Mouse (Mus musculus): ENCODE measurements at regions not wholly inside any gene's neighbourhood (a gene's known extent, or its start where the extent isn't known, plus 50 kb on each side); places are given as distances from the start of the nearest gene placed in this dataset.

GRCm38 (mm10) chr8:115462657-115463056 lies 244.9 kb downstream of the Maf start:
- DNase-seq, result no peak
- WGBS (ENCODE audit: insufficient replicate concordance), result 55% methylated on average over 6 of the region's 6 CpGs
- H3K9me3 ChIP-seq (ENCODE audit: low read length), result no peaks in the 10 kb centered on the region

DNA sequence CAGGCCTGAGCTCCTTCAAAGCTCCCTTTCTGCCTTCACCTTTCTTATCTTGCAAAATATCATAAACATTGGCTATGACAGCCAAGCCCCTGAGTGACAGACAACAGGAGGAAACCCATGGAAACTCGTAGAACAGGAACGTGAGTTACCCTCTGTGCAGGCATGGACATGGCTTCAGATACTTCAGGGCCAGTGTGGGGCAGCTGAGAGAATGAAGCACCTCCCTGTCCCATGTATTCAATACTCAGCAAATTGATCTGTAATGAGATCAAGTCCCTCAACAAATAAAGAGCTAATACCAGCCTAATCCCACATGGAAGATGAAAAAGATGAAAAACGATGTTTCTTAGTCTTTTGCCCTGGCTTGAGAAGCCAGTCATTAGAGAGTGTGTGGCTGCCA lies 249.5 kb downstream of the Maf start:
- TF ChIP-seq EP300 (IDR thresholded peaks at IDR 0.05; ENCODE audit: low read depth), result no peak
- no peak for TF ChIP-seq CTCF (IDR thresholded peaks at IDR 0.05; ENCODE audit: low read depth)
- ATAC-seq, result no peak
- Histone ChIP-seq H3K4me3 (ENCODE audit: low read depth, low read length) (no peak overlapping the region), H3K4me1 (ENCODE audit: insufficient read depth) (no peaks in the 10 kb centered on the region), H3K9ac (replicated peaks) (no peak overlapping the region), H3K27me3 (ENCODE audit: insufficient read depth, low read length) (no peaks in the 10 kb centered on the region), H3K9me3 (ENCODE audit: low read length) (no peaks in the 10 kb centered on the region), H3K4me2 (ENCODE audit: low read depth, low read length) (no peak overlapping the region), H3K36me3 (replicated peaks; ENCODE audit: insufficient read depth, low read length) (no peaks in the 10 kb centered on the region), H3K27ac (ENCODE audit: low read depth) (no peak overlapping the region)
- DNase-seq, result no peak
- WGBS (ENCODE audit: insufficient replicate concordance), result 51% methylated on average over 3 of the region's 3 CpGs

More at GRCm38 (mm10) chr8:115462657-115463056, 244.9 kb downstream of the Maf start:
- TF ChIP-seq CTCF (IDR thresholded peaks at IDR 0.05; ENCODE audit: low read depth), result no peak
- TF ChIP-seq EP300 (IDR thresholded peaks at IDR 0.05; ENCODE audit: low read depth), result no peak
- no peaks in the 10 kb centered on the region for H3K36me3 ChIP-seq (replicated peaks; ENCODE audit: insufficient read depth, low read length)
- H3K4me1 ChIP-seq (ENCODE audit: insufficient read depth), result no peaks in the 10 kb centered on the region
- H3K9ac ChIP-seq (replicated peaks), result no peak overlapping the region
- no peak overlapping the region for H3K4me3 ChIP-seq (ENCODE audit: low read depth, low read length)
- no peak overlapping the region for H3K4me2 ChIP-seq (ENCODE audit: low read depth, low read length)
- H3K27me3 ChIP-seq (ENCODE audit: insufficient read depth, low read length), result no peaks in the 10 kb centered on the region
- no peak overlapping the region for H3K27ac ChIP-seq (ENCODE audit: low read depth)
- ATAC-seq, result no peak

- Histone ChIP-seq H3K36me3 (replicated peaks; ENCODE audit: insufficient read depth, low read length) (no peaks in the 10 kb centered on the region), H3K4me1 (ENCODE audit: insufficient read depth) (no peaks in the 10 kb centered on the region), H3K9me3 (ENCODE audit: low read length) (no peaks in the 10 kb centered on the region), H3K27ac (ENCODE audit: low read depth) (no peak overlapping the region), H3K27me3 (ENCODE audit: insufficient read depth, low read length) (no peaks in the 10 kb centered on the region), H3K9ac (replicated peaks) (no peak overlapping the region), H3K4me3 (ENCODE audit: low read depth, low read length) (no peak overlapping the region), H3K4me2 (ENCODE audit: low read depth, low read length) (no peak overlapping the region)
- ATAC-seq (no peak), DNase-seq (no peak)
- WGBS (ENCODE audit: insufficient replicate concordance), result 52% methylated on average over 1 of the region's 1 CpGs
- TF ChIP-seq CTCF (IDR thresholded peaks at IDR 0.05; ENCODE audit: low read depth) (no peak), EP300 (IDR thresholded peaks at IDR 0.05; ENCODE audit: low read depth) (no peak)
Measured at GRCm38 (mm10) chr8:115450789-115451188, 256.8 kb downstream of the Maf start.

GRCm38 (mm10) chr8:115448367-115448766 lies 259.2 kb downstream of the Maf start:
- Histone ChIP-seq H3K27ac (ENCODE audit: low read depth) (no peak overlapping the region), H3K27me3 (ENCODE audit: insufficient read depth, low read length) (no peaks in the 10 kb centered on the region), H3K4me1 (ENCODE audit: insufficient read depth) (no peaks in the 10 kb centered on the region), H3K9ac (replicated peaks) (no peak overlapping the region), H3K9me3 (ENCODE audit: low read length) (no peaks in the 10 kb centered on the region), H3K4me3 (ENCODE audit: low read depth, low read length) (no peak overlapping the region), H3K4me2 (ENCODE audit: low read depth, low read length) (no peak overlapping the region), H3K36me3 (replicated peaks; ENCODE audit: insufficient read depth, low read length) (no peaks in the 10 kb centered on the region)
- TF ChIP-seq CTCF (IDR thresholded peaks at IDR 0.05; ENCODE audit: low read depth), result no peak
- no peak for TF ChIP-seq EP300 (IDR thresholded peaks at IDR 0.05; ENCODE audit: low read depth)
- DNase-seq (no peak), ATAC-seq (no peak)
- WGBS (ENCODE audit: insufficient replicate concordance), result 66% methylated on average over 3 of the region's 3 CpGs

DNA sequence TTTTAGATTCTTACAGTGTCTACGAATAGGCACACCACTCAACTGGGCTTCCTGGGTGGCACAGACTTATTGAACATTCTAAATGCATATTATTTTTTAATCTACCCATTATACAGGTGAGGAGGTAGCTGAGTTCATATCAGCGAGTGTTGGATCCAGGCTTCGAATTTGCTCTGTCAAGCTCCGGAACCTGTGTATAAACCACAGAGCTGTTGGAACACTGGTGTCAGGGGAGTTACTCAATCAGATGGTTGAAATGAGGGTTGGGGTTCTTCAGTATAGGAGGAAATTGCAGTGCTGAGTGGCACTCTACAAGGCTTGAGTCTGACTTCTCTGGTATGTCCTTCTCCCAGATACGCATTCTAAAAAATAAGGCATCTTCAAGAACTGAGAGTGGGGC lies 263.1 kb downstream of the Maf start:
- Histone ChIP-seq H3K9me3 (ENCODE audit: low read length) (no peaks in the 10 kb centered on the region), H3K27ac (ENCODE audit: low read depth) (no peak overlapping the region), H3K36me3 (replicated peaks; ENCODE audit: insufficient read depth, low read length) (no peaks in the 10 kb centered on the region), H3K4me1 (ENCODE audit: insufficient read depth) (no peaks in the 10 kb centered on the region), H3K4me3 (ENCODE audit: low read depth, low read length) (no peak overlapping the region), H3K9ac (replicated peaks) (no peak overlapping the region), H3K4me2 (ENCODE audit: low read depth, low read length) (no peak overlapping the region), H3K27me3 (ENCODE audit: insufficient read depth, low read length) (no peaks in the 10 kb centered on the region)
- no peak for ATAC-seq
- TF ChIP-seq EP300 (IDR thresholded peaks at IDR 0.05; ENCODE audit: low read depth), result no peak
- no peak for TF ChIP-seq CTCF (IDR thresholded peaks at IDR 0.05; ENCODE audit: low read depth)
- DNase-seq, result no peak
- 68% methylated on average over 5 of the region's 5 CpGs for WGBS (ENCODE audit: insufficient replicate concordance)

DNA sequence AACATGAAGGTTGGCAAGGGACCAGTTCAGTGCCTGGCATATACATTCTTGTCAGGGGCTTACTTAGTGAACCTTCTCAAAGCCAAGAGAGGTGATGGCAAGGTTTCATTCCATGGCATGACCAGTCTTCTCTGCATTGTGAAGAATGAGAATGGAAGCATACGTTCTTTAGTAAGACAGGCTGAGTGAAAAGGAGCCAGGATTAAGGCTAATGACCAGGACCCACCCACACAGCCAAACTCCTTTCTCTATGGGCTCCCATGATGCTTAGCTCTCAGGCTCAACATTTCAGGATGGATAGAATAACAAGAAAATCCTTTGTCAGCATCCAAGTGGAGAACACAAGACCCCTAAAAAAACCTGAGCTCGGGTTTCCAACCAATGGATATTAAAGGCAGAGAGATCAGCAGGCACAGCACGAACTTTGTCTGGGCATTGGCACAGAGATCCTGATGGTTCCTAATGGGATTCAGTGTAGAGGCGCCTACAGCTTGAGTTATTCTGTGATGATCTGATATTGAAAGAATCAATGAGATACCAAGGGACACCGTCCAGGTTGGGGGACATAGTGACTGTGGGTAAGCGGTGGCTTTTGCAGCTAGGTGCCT lies 265.5 kb downstream of the Maf start:
- H3K27me3 ChIP-seq (ENCODE audit: insufficient read depth, low read length), result no peaks in the 10 kb centered on the region
- H3K4me3 ChIP-seq (ENCODE audit: low read depth, low read length), result no peak overlapping the region
- H3K36me3 ChIP-seq (replicated peaks; ENCODE audit: insufficient read depth, low read length), result no peaks in the 10 kb centered on the region
- no peak overlapping the region for H3K9ac ChIP-seq (replicated peaks)
- no peak overlapping the region for H3K4me2 ChIP-seq (ENCODE audit: low read depth, low read length)
- no peak overlapping the region for H3K27ac ChIP-seq (ENCODE audit: low read depth)
- 83% methylated on average over 6 of the region's 6 CpGs for WGBS (ENCODE audit: insufficient replicate concordance)
- no peaks in the 10 kb centered on the region for H3K9me3 ChIP-seq (ENCODE audit: low read length)
- TF ChIP-seq CTCF (IDR thresholded peaks at IDR 0.05; ENCODE audit: low read depth) (no peak), EP300 (IDR thresholded peaks at IDR 0.05; ENCODE audit: low read depth) (no peak)
- DNase-seq (no peak), ATAC-seq (no peak)
- H3K4me1 ChIP-seq (ENCODE audit: insufficient read depth), result 0 out of 2 replicates have a peak, but pooled peaks cover 2% of the 10 kb centered on the region

Measured in liver, postnatal 0 days (tissue).